ENCODE assay signal across 9 mouse cellular contexts in the genomic region with DNA sequence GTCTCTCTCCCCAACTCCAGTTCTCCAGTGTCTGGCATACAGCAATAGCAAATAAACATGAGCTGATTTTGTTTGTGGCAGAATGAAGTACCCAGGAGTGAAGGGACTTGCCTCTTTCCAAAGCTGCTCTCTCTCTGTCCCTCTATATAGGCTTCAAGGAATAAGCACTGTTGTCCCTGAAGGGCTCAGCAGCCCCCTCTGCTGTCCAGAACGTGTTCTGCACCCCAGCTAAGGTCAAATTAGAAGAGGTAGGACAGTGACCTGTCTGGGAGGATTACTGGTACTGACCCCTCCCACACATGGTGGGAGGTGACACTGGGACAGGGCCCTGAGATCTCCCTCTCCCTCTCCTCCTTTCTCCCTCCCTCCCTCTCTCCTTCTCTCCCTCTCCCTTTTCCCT.
DNase-seq lines count a peak whose midpoint lies in the region; ATAC-seq and TF ChIP-seq lines count a peak whose summit lies in the region.
"Had no signal": no experiment of that assay in that cellular context is flagged by ENCODE, and none has a peak within 500 bp of the region (broad histone marks: within the 10 kb centered on the region; RNA-seq: fewer than 3 reads in every experiment).

No protein-coding gene starts in this region.

- intact Hi-C loops in gastrocnemius, postnatal 36 days (cut with DNase I) = no loop called here

- no peak overlapping the region for H3K4me2 ChIP-seq in forebrain, embryonic 14.5 days (ENCODE audit: low read length)
- no peak overlapping the region for H3K4me2 ChIP-seq in forebrain, embryonic 15.5 days (replicated peaks)
- H3K4me2 ChIP-seq: midbrain, embryonic 12.5 days had no signal

- H3K36me3 ChIP-seq in forebrain, embryonic 14.5 days (ENCODE audit: control insufficient read depth, insufficient read depth, low read length) = no peaks in the 10 kb centered on the region
- no peaks in the 10 kb centered on the region for H3K36me3 ChIP-seq in forebrain, embryonic 15.5 days
- H3K36me3 ChIP-seq in splenic B cell, adult 2 months (ENCODE audit: control insufficient read depth, insufficient read depth, low read length, poor library complexity, severe bottlenecking) = no peaks in the 10 kb centered on the region
- H3K36me3 ChIP-seq: midbrain, embryonic 12.5 days had no signal

- 0% methylated on average over 1 of the region's 1 CpGs for WGBS in forebrain, embryonic 14.5 days
- 0% methylated on average over 1 of the region's 1 CpGs for WGBS in forebrain, embryonic 15.5 days

- H3K9me3 ChIP-seq in forebrain, embryonic 14.5 days (replicated peaks; ENCODE audit: control insufficient read depth, low read length) = no peaks in the 10 kb centered on the region
- no peaks in the 10 kb centered on the region for H3K9me3 ChIP-seq in forebrain, embryonic 15.5 days
- H3K9me3 ChIP-seq: midbrain, embryonic 12.5 days had no signal

- peaks cover 6% of the 10 kb centered on the region; the same call in 1 of the 2 replicates for H3K4me1 ChIP-seq in forebrain, embryonic 14.5 days (ENCODE audit: control insufficient read depth, insufficient read depth, low read length)
- peaks cover 5% of the 10 kb centered on the region for H3K4me1 ChIP-seq in forebrain, embryonic 15.5 days

- TF ChIP-seq CTCF in layer of hippocampus, adult 2 months (conservative IDR thresholded peaks at IDR 0.05) = peak; percentile 75

- peaks cover 13% of the 10 kb centered on the region; the same call in 1 of the 2 replicates for H3K27me3 ChIP-seq in forebrain, embryonic 14.5 days (replicated peaks; ENCODE audit: control insufficient read depth, insufficient read depth, low read length)
- H3K27me3 ChIP-seq in forebrain, embryonic 15.5 days = no peaks in the 10 kb centered on the region
- H3K27me3 ChIP-seq in splenic B cell, adult 2 months (ENCODE audit: control insufficient read depth, insufficient read depth, low read length, poor library complexity, severe bottlenecking) = no peaks in the 10 kb centered on the region; the same call in 1 of the 2 replicates

- peak; percentile 36 for DNase-seq in forebrain, embryonic 14.5 days (ENCODE audit: low spot score)
- peak; percentile 45 for DNase-seq in MN1 (ENCODE audit: low spot score)
- DNase-seq in cerebellum, postnatal 14 days = peak; percentile 64 to 76
- peak; percentile 65 to 75 for DNase-seq in gastrocnemius, postnatal 36 days
- peak in 1 of 2 experiments; percentile 56 for DNase-seq in layer of hippocampus, adult 2 months (ENCODE audit: low spot score in 2 of 2)
- peak; percentile 81 for DNase-seq in lung, postnatal 10 days
- DNase-seq in splenic B cell, adult 2 months (ENCODE audit: low read depth, low spot score) = peak; percentile 22

- no peak for ATAC-seq in forebrain, embryonic 14.5 days
- ATAC-seq in forebrain, embryonic 15.5 days (replicated peaks) = no peak

- no peak overlapping the region for H3K4me3 ChIP-seq in forebrain, embryonic 14.5 days (ENCODE audit: low read depth, low read length)
- H3K4me3 ChIP-seq in forebrain, embryonic 15.5 days = no peak overlapping the region
- H3K4me3 ChIP-seq in layer of hippocampus, adult 2 months = no peak overlapping the region
- H3K4me3 ChIP-seq: midbrain, embryonic 12.5 days had no signal

- no peak overlapping the region for H3K9ac ChIP-seq in forebrain, embryonic 14.5 days (ENCODE audit: low read length)
- no peak overlapping the region for H3K9ac ChIP-seq in forebrain, embryonic 15.5 days (replicated peaks)
- H3K9ac ChIP-seq: midbrain, embryonic 12.5 days had no signal

- H3K27ac ChIP-seq in forebrain, embryonic 14.5 days (ENCODE audit: low read depth, low read length) = no peak overlapping the region
- H3K27ac ChIP-seq in forebrain, embryonic 15.5 days (replicated peaks) = no peak overlapping the region
- H3K27ac ChIP-seq in layer of hippocampus, adult 2 months = no peak overlapping the region
- H3K27ac ChIP-seq: midbrain, embryonic 12.5 days had no signal
